Mouse (Mus musculus) right cerebral cortex, adult 2 months (tissue): ENCODE measurements around the gene Irf3.

Source experiments
- DNase-seq, 2 experiments: peaks; one replicate each; pipeline ENCODE4 v3.0.0; 2021 to 2022; ENCODE audit warnings: low spot score in 2 of 2

Gene Irf3

GRCm38 (mm10) chr7:45033722-45034359 lies 36.4 kb downstream of the Irf3 start:
- no peak for DNase-seq

DNA sequence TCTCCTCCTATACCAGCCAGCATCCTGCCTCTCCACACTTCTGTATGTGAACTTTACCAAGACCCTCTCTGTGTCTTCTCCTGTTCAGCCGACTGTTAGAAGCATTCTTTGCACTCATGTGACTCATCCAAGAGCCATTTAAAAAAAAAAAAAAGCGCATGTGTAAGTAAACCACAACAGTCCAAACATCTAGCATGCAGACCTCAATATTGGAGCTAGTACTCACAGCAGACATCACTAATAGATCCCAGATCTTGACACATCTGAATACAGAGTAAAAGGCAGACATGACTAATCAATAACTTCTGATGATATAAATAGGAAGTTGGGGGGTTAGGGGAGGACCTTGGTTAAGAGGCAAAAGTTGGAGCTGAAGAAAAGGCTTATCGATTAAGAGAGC lies 38.2 kb downstream of the Irf3 start:
- DNase-seq, result no peak

DNA sequence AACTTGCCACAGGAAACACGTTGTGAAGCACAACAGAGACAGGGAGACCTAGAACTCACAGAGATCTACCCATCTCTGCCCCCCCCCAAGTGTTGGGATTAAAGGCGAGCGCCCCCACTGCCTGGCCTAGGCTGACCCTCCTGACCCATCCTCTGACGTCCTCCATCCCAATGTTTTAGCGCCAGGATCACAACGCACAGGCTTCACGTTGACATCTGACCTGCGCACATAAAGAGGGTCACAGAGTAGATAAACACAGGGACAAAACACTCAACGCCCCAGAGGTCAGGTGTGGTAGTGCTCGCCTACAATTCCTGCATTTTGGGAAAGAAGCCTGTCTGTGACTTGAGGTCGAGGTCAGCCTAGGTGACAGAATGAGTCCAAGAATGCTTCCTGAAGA lies 39.3 kb downstream of the Irf3 start:
- no peak for DNase-seq

GRCm38 (mm10) chr7:45037720-45038361 lies 40.4 kb downstream of the Irf3 start:
- no peak for DNase-seq

DNA sequence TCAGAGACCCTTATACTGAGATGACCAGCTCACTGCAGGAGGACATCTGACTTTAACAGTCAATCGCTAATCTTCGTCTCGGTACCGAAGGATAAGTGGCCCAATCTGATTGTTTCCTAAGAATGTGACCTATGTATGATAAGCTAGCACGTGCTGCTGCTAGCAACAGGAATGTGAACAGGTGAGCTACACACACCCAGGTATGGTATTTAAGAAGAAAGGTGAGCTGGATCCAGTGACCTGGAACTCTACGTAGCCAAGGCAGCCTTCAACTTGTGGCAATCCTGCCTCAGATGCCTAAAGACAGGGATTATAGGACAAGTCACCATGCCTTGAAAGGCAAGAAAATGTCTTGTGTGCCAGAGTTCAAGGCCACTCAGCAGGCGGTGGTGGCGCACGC lies 41.0 kb downstream of the Irf3 start:
- no peak for DNase-seq

- DNase-seq, result no peak
Measured at GRCm38 (mm10) chr7:45040851-45041250, 43.4 kb downstream of the Irf3 start.

DNA sequence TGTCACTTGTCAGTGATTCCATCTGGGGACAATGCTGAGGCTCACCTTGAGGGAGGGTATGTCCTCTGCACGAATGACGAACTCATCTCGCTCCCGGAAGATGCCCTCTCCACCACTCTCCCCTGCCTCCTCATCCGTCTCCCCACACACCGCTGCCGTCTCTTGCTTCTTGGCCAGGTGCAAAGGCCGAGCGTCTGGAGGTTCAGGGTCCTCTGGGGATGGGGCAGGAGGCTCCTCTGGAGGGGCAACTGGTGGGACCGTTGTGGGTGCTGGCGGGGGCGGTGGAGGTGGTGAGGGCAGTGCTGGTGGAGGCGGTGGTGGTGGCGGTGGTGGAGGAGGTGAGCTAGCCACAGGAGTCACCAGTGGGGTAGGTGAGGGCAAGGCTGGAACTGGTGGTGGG lies 45.9 kb downstream of the Irf3 start:
- no peak for DNase-seq

DNA sequence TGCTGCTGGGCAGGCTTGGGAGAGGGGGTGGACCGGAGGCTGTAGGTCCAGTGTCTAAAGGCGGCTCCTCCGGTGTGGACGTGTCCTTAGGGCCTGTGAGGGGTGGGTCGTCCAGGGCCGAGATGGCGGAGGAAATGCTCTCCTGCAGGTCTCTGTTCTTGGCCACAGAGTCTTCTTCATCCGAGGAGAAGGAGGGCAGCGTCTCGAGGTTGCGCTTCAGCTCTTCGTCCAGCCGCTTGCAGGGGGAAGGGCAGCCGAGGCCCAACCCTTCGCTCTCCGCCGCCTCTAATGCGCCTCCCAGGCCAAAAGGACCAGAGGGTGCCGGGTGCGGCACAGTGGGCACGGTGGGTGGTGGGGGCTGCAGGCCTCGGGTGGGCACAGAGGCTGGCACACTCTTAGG lies 48.3 kb downstream of the Irf3 start:
- DNase-seq, result no peak

DNA sequence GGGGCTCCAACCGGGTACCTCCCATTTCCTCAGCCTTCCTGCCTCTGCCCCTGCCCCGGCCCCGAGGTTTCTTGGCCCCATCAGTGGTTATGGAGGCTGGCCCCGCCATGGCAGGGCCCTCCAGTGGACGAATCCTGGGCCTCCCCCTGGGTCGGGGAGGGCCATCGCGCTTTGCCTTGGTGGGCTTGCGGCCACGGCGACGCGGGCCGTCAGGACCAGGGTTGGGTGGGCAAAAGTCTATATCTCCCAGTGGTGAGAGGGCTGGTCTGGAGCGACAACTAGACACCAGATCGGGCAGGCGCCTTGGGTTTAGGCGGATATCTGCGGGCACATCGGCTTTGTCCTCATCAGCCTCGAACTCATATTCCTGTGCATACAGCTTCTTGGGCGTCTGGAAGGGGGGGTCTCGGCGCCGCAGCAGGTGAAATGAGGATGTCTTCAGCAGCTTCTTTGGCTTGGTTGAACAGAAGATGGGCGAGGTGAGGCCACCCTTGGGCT lies 49.5 kb downstream of the Irf3 start:
- DNase-seq, result no peak

- no peak for DNase-seq
Measured at GRCm38 (mm10) chr7:45047491-45047890, 50.0 kb downstream of the Irf3 start.

- no peak for DNase-seq
Measured at GRCm38 (mm10) chr7:45048001-45048890, 50.8 kb downstream of the Irf3 start.

GRCm38 (mm10) chr7:45048923-45049657 lies 51.6 kb downstream of the Irf3 start:
- DNase-seq, result no peak

DNA sequence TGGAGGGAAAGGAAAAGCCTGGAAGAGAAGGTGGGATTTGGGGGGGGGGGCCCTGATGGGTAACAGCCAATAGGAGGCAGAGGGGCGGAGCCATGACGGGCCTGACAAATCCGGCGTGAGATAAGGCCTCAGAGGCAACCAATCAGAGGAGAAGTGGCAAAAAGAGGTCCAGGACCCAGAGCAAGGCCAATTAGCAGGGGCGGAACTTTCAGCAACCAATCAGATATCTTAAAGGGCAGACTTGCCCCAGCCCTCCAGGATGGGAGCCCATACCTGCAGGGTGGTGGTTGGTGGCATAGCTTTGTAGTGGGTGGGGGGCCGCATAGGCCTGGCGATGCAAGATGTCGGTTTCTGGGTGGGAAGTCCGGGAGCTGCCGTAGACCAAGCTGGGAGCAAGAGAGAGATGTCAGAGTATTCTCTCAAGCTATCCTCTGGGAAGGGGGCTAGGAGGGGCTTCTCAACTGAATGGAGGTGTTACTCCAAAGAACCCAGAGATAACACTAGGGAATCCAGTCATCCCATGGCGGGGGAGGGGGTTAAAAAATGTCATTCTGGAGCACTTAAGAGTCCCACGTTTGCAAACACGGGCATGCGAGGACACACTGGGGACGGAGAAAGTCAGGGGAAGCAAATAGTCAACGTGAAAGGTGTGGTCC lies 53.6 kb downstream of the Irf3 start:
- peak; percentile 60 to 74 for DNase-seq

GRCm38 (mm10) chr7:45051601-45051974 lies 54.1 kb downstream of the Irf3 start:
- DNase-seq, result no peak
